Mouse (Mus musculus) forebrain, embryonic 11.5 days (tissue): ENCODE data around the gene Ubald2. TPM values are rescaled to one million over a fixed set of nuclear protein-coding genes. Genes with fewer than 3 reads are reported as not detected.

Experiments
- ATAC-seq: fragments of 200-750 bp; cut with Nextera tagmentation; replicated peaks from 2 replicates; pipeline ENCODE4 v1.8.0; 2017; ENCODE audit warnings: moderate TSS enrichment; ENCODE audit not compliant: low FRiP score
- DNase-seq: peaks from one replicate; pipeline ENCODE4 v3.0.0-alpha.2; 2017; ENCODE audit warnings: low spot score
- H3K27ac ChIP-seq: fragments of 300-500 bp; sonication (generic); 2 replicates; pipeline ENCODE4 v1.5.1; 2014; ENCODE audit warnings: low read depth, low read length
- H3K27me3 ChIP-seq: fragments of 300-500 bp; sonication (generic); 2 replicates; pipeline ENCODE4 v1.6.1; 2014; ENCODE audit warnings: mild to moderate bottlenecking, low read length, mixed read lengths; ENCODE audit not compliant: control insufficient read depth, insufficient read depth
- H3K36me3 ChIP-seq: fragments of 300-500 bp; sonication (generic); 2 replicates; pipeline ENCODE4 v1.6.1; 2014; ENCODE audit warnings: mild to moderate bottlenecking, low read length, moderate library complexity, mixed read lengths; ENCODE audit not compliant: control insufficient read depth, insufficient read depth
- H3K4me1 ChIP-seq: fragments of 300-500 bp; sonication (generic); replicated peaks from 2 replicates; pipeline ENCODE4 v1.6.1; 2014; ENCODE audit warnings: low read length, mixed read lengths; ENCODE audit not compliant: control insufficient read depth, insufficient read depth
- H3K4me2 ChIP-seq: fragments of 300-500 bp; sonication (generic); 2 replicates; pipeline ENCODE4 v1.6.1; 2014; ENCODE audit warnings: low read depth, mild to moderate bottlenecking, low read length, moderate library complexity, mixed read lengths; ENCODE audit not compliant: severe bottlenecking
- H3K4me3 ChIP-seq: fragments of 300-500 bp; sonication (generic); 2 replicates; pipeline ENCODE4 v1.5.1; 2014; ENCODE audit warnings: low read depth, low read length
- H3K9ac ChIP-seq: fragments of 300-500 bp; sonication (generic); 2 replicates; pipeline ENCODE4 v1.6.1; 2014; ENCODE audit warnings: low read length
- H3K9me3 ChIP-seq: fragments of 300-500 bp; sonication (generic); 2 replicates; pipeline ENCODE4 v1.6.1; 2016; ENCODE audit warnings: low read length, mixed read lengths; ENCODE audit not compliant: control insufficient read depth
- WGBS: fragments of 180-500 bp; shearing (Covaris S2); extraction: QIAGEN DNeasy Blood & Tissue Kit; methylation state at CpG from one replicate; pipeline ENCODE4 v1.1.7; 2014; 5-methylcytosine and 5-hydroxymethylcytosine counted together
- polyA plus RNA-seq: library from polyadenylated mRNA; unstranded; fragments of >200 nt; fragmentation: Nextera tagmentation; extraction: Ambion mirVana; gene quantifications from 2 replicates; pipeline ENCODE4 v1.2.1, GENCODE M21; 2014

Ubald2 gene
- polyA plus RNA-seq, 1 experiment from 2014 or later, result 80.2 TPM

- no peak for ATAC-seq
- H3K27me3 ChIP-seq, result no peaks in the 10 kb centered on the region
- no peaks in the 10 kb centered on the region for H3K4me1 ChIP-seq
- no peak overlapping the region for H3K27ac ChIP-seq
- no peak for DNase-seq
- H3K9ac ChIP-seq, result no peak overlapping the region
- H3K9me3 ChIP-seq, result no peaks in the 10 kb centered on the region
- H3K4me2 ChIP-seq, result no peak overlapping the region
- H3K36me3 ChIP-seq, result peaks cover 11% of the 10 kb centered on the region; the same call in 1 of the 2 replicates
- 95% methylated on average over 6 of the region's 6 CpGs for WGBS
- H3K4me3 ChIP-seq, result no peak overlapping the region
These were observed 42.8 kb downstream of the Ubald2 start for GRCm38 (mm10) chr11:116476696-116477095.

DNA sequence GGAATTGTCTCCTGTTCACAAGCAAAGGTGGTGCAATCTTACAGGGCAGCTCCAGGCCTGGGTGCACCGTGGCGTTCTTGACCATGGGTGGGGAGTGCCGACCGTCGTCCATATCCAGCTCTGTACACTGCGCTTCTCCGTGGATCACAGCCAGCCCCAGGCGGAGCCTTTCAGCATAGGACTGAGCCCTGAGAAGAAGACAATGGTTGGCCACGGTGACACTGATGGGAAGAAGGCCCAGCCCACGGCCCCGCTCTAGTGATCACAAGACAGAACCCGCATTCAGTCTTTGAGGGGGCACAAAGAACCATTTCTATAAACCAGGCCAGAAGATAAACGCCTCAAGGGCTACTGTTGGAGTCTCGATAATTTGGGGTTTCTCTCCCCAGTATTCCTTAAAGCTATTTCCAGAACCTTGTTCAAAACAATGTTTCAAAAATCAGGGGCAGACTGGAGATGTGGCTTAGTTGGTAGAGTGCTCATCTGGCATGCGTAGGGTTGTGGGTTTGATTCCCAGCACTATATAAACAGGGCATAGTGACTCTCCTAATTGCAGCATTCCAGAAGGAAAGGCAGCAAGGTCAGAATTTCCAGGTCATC, 43.4 kb downstream of the Ubald2 start:
- ATAC-seq (no peak), DNase-seq (no peak)
- Histone ChIP-seq H3K36me3 (peaks cover 11% of the 10 kb centered on the region; the same call in 1 of the 2 replicates), H3K27me3 (no peaks in the 10 kb centered on the region), H3K9ac (no peak overlapping the region), H3K4me1 (no peaks in the 10 kb centered on the region), H3K4me3 (no peak overlapping the region), H3K4me2 (no peak overlapping the region), H3K9me3 (no peaks in the 10 kb centered on the region), H3K27ac (no peak overlapping the region)
- WGBS, result 86% methylated on average over 15 of the region's 15 CpGs

GRCm38 (mm10) chr11:116478978-116479377, 45.1 kb downstream of the Ubald2 start:
- Histone ChIP-seq H3K4me1 (no peaks in the 10 kb centered on the region), H3K36me3 (peaks cover 15% of the 10 kb centered on the region; the same call in 1 of the 2 replicates), H3K4me3 (no peak overlapping the region), H3K4me2 (no peak overlapping the region), H3K27me3 (no peaks in the 10 kb centered on the region), H3K27ac (no peak overlapping the region), H3K9me3 (no peaks in the 10 kb centered on the region), H3K9ac (no peak overlapping the region)
- ATAC-seq, result no peak
- 87% methylated on average over 7 of the region's 7 CpGs for WGBS
- DNase-seq, result no peak

GRCm38 (mm10) chr11:116479832-116480231, 45.9 kb downstream of the Ubald2 start:
- ATAC-seq, result no peak
- Histone ChIP-seq H3K27ac (no peak overlapping the region), H3K9me3 (no peaks in the 10 kb centered on the region), H3K36me3 (peaks cover 15% of the 10 kb centered on the region; the same call in 1 of the 2 replicates), H3K4me1 (no peaks in the 10 kb centered on the region), H3K27me3 (no peaks in the 10 kb centered on the region), H3K4me3 (no peak overlapping the region), H3K9ac (no peak overlapping the region), H3K4me2 (no peak overlapping the region)
- WGBS, result 73% methylated on average over 8 of the region's 8 CpGs
- DNase-seq, result no peak

GRCm38 (mm10) chr11:116480975-116481374, 47.1 kb downstream of the Ubald2 start:
- Histone ChIP-seq H3K4me1 (no peaks in the 10 kb centered on the region), H3K4me2 (no peak overlapping the region), H3K27ac (no peak overlapping the region), H3K27me3 (no peaks in the 10 kb centered on the region), H3K36me3 (peaks cover 15% of the 10 kb centered on the region; the same call in 1 of the 2 replicates), H3K9me3 (no peaks in the 10 kb centered on the region), H3K9ac (no peak overlapping the region), H3K4me3 (no peak overlapping the region)
- DNase-seq (no peak), ATAC-seq (no peak)
- 96% methylated on average over 8 of the region's 8 CpGs for WGBS

- 83% methylated on average over 7 of the region's 7 CpGs for WGBS
- H3K27ac ChIP-seq, result no peak overlapping the region
- no peak overlapping the region for H3K4me3 ChIP-seq
- H3K36me3 ChIP-seq, result peaks cover 14% of the 10 kb centered on the region; the same call in 1 of the 2 replicates
- H3K4me1 ChIP-seq, result no peaks in the 10 kb centered on the region
- H3K9ac ChIP-seq, result no peak overlapping the region
- DNase-seq (no peak), ATAC-seq (no peak)
- H3K4me2 ChIP-seq, result no peak overlapping the region
- no peaks in the 10 kb centered on the region for H3K27me3 ChIP-seq
- H3K9me3 ChIP-seq, result no peaks in the 10 kb centered on the region
These were observed 47.9 kb downstream of the Ubald2 start for GRCm38 (mm10) chr11:116481776-116482175.

DNA sequence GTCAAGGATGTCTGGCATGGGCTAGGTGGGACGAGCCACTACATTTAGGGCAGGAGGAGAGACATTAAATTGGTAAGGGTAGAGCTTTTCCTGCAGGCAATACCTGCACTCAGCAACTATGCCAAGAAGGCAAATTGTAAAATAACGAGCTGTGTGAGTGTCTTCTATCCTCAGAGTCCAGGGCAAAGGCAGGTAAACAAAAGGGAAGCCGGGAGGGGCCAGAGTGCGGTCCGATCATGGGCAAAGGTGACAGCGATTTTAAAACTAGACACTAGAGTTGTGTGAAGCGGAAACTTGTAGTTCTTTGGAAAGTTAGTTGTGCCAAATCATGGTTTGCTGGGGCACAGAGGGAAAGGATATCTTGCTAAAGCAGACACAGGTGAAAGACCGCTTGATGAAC, 50.4 kb downstream of the Ubald2 start:
- 0 out of 2 replicates have a peak, but pooled peaks cover 3% of the 10 kb centered on the region for H3K4me1 ChIP-seq
- ATAC-seq (no peak), DNase-seq (no peak)
- peaks cover 18% of the 10 kb centered on the region; the same call in 1 of the 2 replicates for H3K36me3 ChIP-seq
- H3K9me3 ChIP-seq, result no peaks in the 10 kb centered on the region; the same call in 1 of the 2 replicates
- 94% methylated on average over 8 of the region's 8 CpGs for WGBS
- no peaks in the 10 kb centered on the region for H3K27me3 ChIP-seq
- H3K9ac ChIP-seq, result no peak overlapping the region
- no peak overlapping the region for H3K4me2 ChIP-seq
- H3K27ac ChIP-seq, result no peak overlapping the region
- no peak overlapping the region for H3K4me3 ChIP-seq

GRCm38 (mm10) chr11:116488207-116488606, 54.3 kb downstream of the Ubald2 start:
- H3K9me3 ChIP-seq, result no peaks in the 10 kb centered on the region; the same call in 1 of the 2 replicates
- no peak for ATAC-seq
- no peak overlapping the region for H3K4me3 ChIP-seq
- DNase-seq, result no peak
- H3K4me1 ChIP-seq, result peaks cover 7% of the 10 kb centered on the region; the same call in 1 of the 2 replicates
- no peak overlapping the region for H3K4me2 ChIP-seq
- H3K9ac ChIP-seq, result no peak overlapping the region
- no peak overlapping the region for H3K27ac ChIP-seq
- H3K27me3 ChIP-seq, result no peaks in the 10 kb centered on the region
- H3K36me3 ChIP-seq, result peaks cover 10% of the 10 kb centered on the region; the same call in 1 of the 2 replicates
